Mouse (Mus musculus) liver, embryonic 14.5 days (tissue): ENCODE data around the gene Kif13a. TPM values are rescaled to one million over a fixed set of nuclear protein-coding genes. Genes with fewer than 3 reads are reported as not detected.
A peak's percentile ranks its signal among the peaks of the same experiment; 100 is the strongest.

Source experiments
- ATAC-seq: fragments of 200-750 bp; cut with Nextera tagmentation; 2 replicates; pipeline ENCODE4 v1.8.0; 2017; ENCODE audit warnings: moderate number of reproducible peaks, mild to moderate bottlenecking, moderate library complexity; ENCODE audit not compliant: insufficient read depth
- DNase-seq, 3 experiments: peaks; one replicate each; pipeline ENCODE4 v3.0.0-alpha.2; 2012 to 2013; ENCODE audit warnings: low read depth in 3 of 3, low spot score in 3 of 3
- H3K27ac ChIP-seq: fragments of 300-500 bp; sonication (generic); 2 replicates; pipeline ENCODE4 v1.5.1; 2014; ENCODE audit warnings: moderate library complexity, mild to moderate bottlenecking, control low read depth, inconsistent platforms
- H3K27me3 ChIP-seq: fragments of 300-500 bp; sonication (generic); 2 replicates; pipeline ENCODE4 v1.6.1; 2014; ENCODE audit warnings: mild to moderate bottlenecking, low read length, moderate library complexity; ENCODE audit not compliant: control insufficient read depth, insufficient read depth
- H3K36me3 ChIP-seq: fragments of 300-500 bp; sonication (generic); replicated peaks from 2 replicates; pipeline ENCODE4 v1.6.1; 2014; ENCODE audit warnings: low read depth; ENCODE audit not compliant: control insufficient read depth, insufficient read depth
- H3K4me1 ChIP-seq, 2 experiments: fragments of 200-500 bp in 1 of 2; fragments of 300-500 bp in 1 of 2; sonication (generic) in 1 of 2; replicated peaks; 2 replicates each; pipeline ENCODE4 v1.6.1; 2012 to 2014; ENCODE audit warnings: antibody characterized with exemption in 1 of 2, inconsistent platforms in 1 of 2, low read length in 1 of 2; ENCODE audit not compliant: control insufficient read depth in 2 of 2, insufficient read depth in 2 of 2
- H3K4me2 ChIP-seq: fragments of 300-500 bp; sonication (generic); 2 replicates; pipeline ENCODE4 v1.6.1; 2014; ENCODE audit warnings: low read depth, mild to moderate bottlenecking, control low read depth, moderate library complexity
- H3K4me3 ChIP-seq, 2 experiments: fragments of 200-500 bp in 1 of 2; fragments of 300-500 bp in 1 of 2; sonication (generic) in 1 of 2; 2 replicates each; pipeline ENCODE4 v1.5.1; 2012 to 2014; ENCODE audit warnings: low read depth in 2 of 2, low read length in 2 of 2, mild to moderate bottlenecking in 2 of 2, control low read depth in 1 of 2, inconsistent platforms in 1 of 2, moderate library complexity in 1 of 2; ENCODE audit not compliant: insufficient read depth in 1 of 2
- H3K9ac ChIP-seq: fragments of 300-500 bp; sonication (generic); replicated peaks from 2 replicates; pipeline ENCODE4 v1.6.1; 2014; ENCODE audit warnings: mild to moderate bottlenecking, control low read depth, moderate library complexity
- H3K9me3 ChIP-seq: fragments of 300-500 bp; sonication (generic); 2 replicates; pipeline ENCODE4 v1.6.1; 2016; ENCODE audit warnings: low read length, mixed read lengths; ENCODE audit not compliant: control insufficient read depth
- CTCF ChIP-seq: IDR thresholded peaks from 2 replicates; pipeline ENCODE4 v1.5.1; 2016; ENCODE audit warnings: antibody characterized with exemption, low read depth, control low read depth
- EP300 ChIP-seq: IDR thresholded peaks from 2 replicates; pipeline ENCODE4 v1.6.1; 2016; ENCODE audit warnings: antibody characterized with exemption, low read depth
- WGBS: fragments of 180-500 bp; shearing (Covaris S2); extraction: QIAGEN DNeasy Blood & Tissue Kit; methylation state at CpG from one replicate; pipeline ENCODE4 v1.1.7; 2014; ENCODE audit not compliant: insufficient replicate concordance; 5-methylcytosine and 5-hydroxymethylcytosine counted together
- polyA plus RNA-seq, 2 experiments: library from polyadenylated mRNA; depleted of rRNA in 1 of 2; stranded (reverse) in 1 of 2; unstranded in 1 of 2; fragments of >200 nt; fragmentation: Nextera tagmentation in 1 of 2; extraction: Ambion mirVana in 1 of 2; gene quantifications; 2 replicates each; pipeline versions ENCODE4 v1.2.1 to v1.2.3; 2012 to 2014

The Kif13a gene
- polyA plus RNA-seq, 2 experiments: 2.1 to 3.1 TPM

GRCm38 (mm10) chr13:46928961-46929691 is 541 bp downstream of the Kif13a start:
- no peaks in the 10 kb centered on the region for H3K9me3 ChIP-seq
- H3K27me3 ChIP-seq: peaks cover 7% of the 10 kb centered on the region
- no peak overlapping the region for H3K27ac ChIP-seq
- ATAC-seq (peak; percentile 34; the same call in 1 of the 2 replicates), DNase-seq (no peak)
- under 1% methylated on average over 50 of the region's 60 CpGs for WGBS
- peak overlapping the region; percentile 67 to 71 for H3K4me3 ChIP-seq
- TF ChIP-seq EP300 (no peak), CTCF (no peak)
- peaks cover 0 to 11% of the 10 kb centered on the region in 2 experiments; a peak in 2 of 4 replicates for H3K4me1 ChIP-seq
- no peaks in the 10 kb centered on the region for H3K36me3 ChIP-seq
- peak overlapping the region; percentile 73 for H3K4me2 ChIP-seq
- peak overlapping the region; percentile 33 for H3K9ac ChIP-seq

GRCm38 (mm10) chr13:46928404-46928803 is 1.3 kb downstream of the Kif13a start:
- DNase-seq: no peak
- peaks cover 0 to 11% of the 10 kb centered on the region in 2 experiments; a peak in 2 of 4 replicates for H3K4me1 ChIP-seq
- 49% methylated on average over 5 of the region's 5 CpGs for WGBS
- TF ChIP-seq CTCF (no peak), EP300 (no peak)
- H3K4me3 ChIP-seq: peak overlapping the region; percentile 67 to 71; a peak in 2 of 4 replicates
- H3K9ac ChIP-seq: no peak overlapping the region
- no peak for ATAC-seq
- H3K4me2 ChIP-seq: peak overlapping the region; percentile 73
- peaks cover 7% of the 10 kb centered on the region for H3K27me3 ChIP-seq
- H3K36me3 ChIP-seq: no peaks in the 10 kb centered on the region
- H3K9me3 ChIP-seq: no peaks in the 10 kb centered on the region
- no peak overlapping the region for H3K27ac ChIP-seq

GRCm38 (mm10) chr13:46925671-46926070 is 4.0 kb downstream of the Kif13a start:
- Histone ChIP-seq H3K4me3 (no peak overlapping the region), H3K27ac (no peak overlapping the region), H3K36me3 (no peaks in the 10 kb centered on the region), H3K9ac (no peak overlapping the region), H3K27me3 (peaks cover 7% of the 10 kb centered on the region), H3K4me1 (peaks cover 0 to 9% of the 10 kb centered on the region in 2 experiments; a peak in 2 of 4 replicates), H3K9me3 (no peaks in the 10 kb centered on the region), H3K4me2 (no peak overlapping the region)
- no peak for TF ChIP-seq EP300
- 84% methylated on average over 13 of the region's 13 CpGs for WGBS
- no peak for DNase-seq
- no peak for ATAC-seq

- no peak for TF ChIP-seq CTCF
- ATAC-seq (no peak), DNase-seq (no peak)
- Histone ChIP-seq H3K9me3 (no peaks in the 10 kb centered on the region), H3K4me2 (no peak overlapping the region), H3K27me3 (no peaks in the 10 kb centered on the region), H3K36me3 (no peaks in the 10 kb centered on the region), H3K4me1 (0 out of 4 replicates have a peak, but pooled peaks cover 0 to 2% of the 10 kb centered on the region in 2 experiments), H3K4me3 (no peak overlapping the region), H3K27ac (no peak overlapping the region), H3K9ac (no peak overlapping the region)
- 69% methylated on average over 8 of the region's 8 CpGs for WGBS
These were observed 8.1 kb downstream of the Kif13a start for GRCm38 (mm10) chr13:46921559-46921958.

GRCm38 (mm10) chr13:46919797-46920196 is 9.9 kb downstream of the Kif13a start:
- Histone ChIP-seq H3K9ac (no peak overlapping the region), H3K27ac (no peak overlapping the region), H3K9me3 (no peaks in the 10 kb centered on the region), H3K4me2 (no peak overlapping the region), H3K36me3 (no peaks in the 10 kb centered on the region), H3K4me3 (no peak overlapping the region), H3K27me3 (no peaks in the 10 kb centered on the region), H3K4me1 (0 out of 4 replicates have a peak, but pooled peaks cover 0 to 2% of the 10 kb centered on the region in 2 experiments)
- no peak for TF ChIP-seq CTCF
- no peak for TF ChIP-seq EP300
- DNase-seq: no peak
- no peak for ATAC-seq
- WGBS: 47% methylated on average over 2 of the region's 2 CpGs
